Mouse (Mus musculus) limb, embryonic 13.5 days (tissue): Measurements from ENCODE around the gene Ifitm3. TPM values are rescaled to one million over a fixed set of nuclear protein-coding genes. Genes with fewer than 3 reads are reported as not detected.

Experiments used
- ATAC-seq: fragments of 200-750 bp; cut with Nextera tagmentation; 2 replicates; pipeline ENCODE4 v1.8.0; 2017; ENCODE audit warnings: low read depth, moderate number of reproducible peaks, moderate TSS enrichment; ENCODE audit not compliant: low FRiP score
- H3K27ac ChIP-seq: fragments of 300-500 bp; sonication (generic); 2 replicates; pipeline ENCODE4 v1.5.1; 2015; ENCODE audit warnings: inconsistent platforms, mild to moderate bottlenecking, moderate library complexity
- H3K27me3 ChIP-seq: fragments of 300-500 bp; sonication (generic); 2 replicates; pipeline ENCODE4 v1.6.1; 2015; ENCODE audit warnings: mild to moderate bottlenecking, inconsistent platforms
- H3K36me3 ChIP-seq: fragments of 300-500 bp; sonication (generic); 2 replicates; pipeline ENCODE4 v1.6.1; 2015; ENCODE audit warnings: inconsistent platforms, mild to moderate bottlenecking, moderate library complexity
- H3K4me1 ChIP-seq: fragments of 300-500 bp; sonication (generic); 2 replicates; pipeline ENCODE4 v1.6.1; 2015; ENCODE audit warnings: inconsistent platforms
- H3K4me2 ChIP-seq: fragments of 300-500 bp; sonication (generic); replicated peaks from 2 replicates; pipeline ENCODE4 v1.6.1; 2015; ENCODE audit warnings: inconsistent platforms, mild to moderate bottlenecking, moderate library complexity
- H3K4me3 ChIP-seq: fragments of 300-500 bp; sonication (generic); 2 replicates; pipeline ENCODE4 v1.5.1; 2015; ENCODE audit warnings: moderate library complexity, mild to moderate bottlenecking, inconsistent platforms
- H3K9ac ChIP-seq: fragments of 300-500 bp; sonication (generic); 2 replicates; pipeline ENCODE4 v1.6.1; 2015; ENCODE audit warnings: mild to moderate bottlenecking, inconsistent platforms
- H3K9me3 ChIP-seq: fragments of 300-500 bp; sonication (generic); 2 replicates; pipeline ENCODE4 v1.6.1; 2016; ENCODE audit warnings: inconsistent platforms
- WGBS: fragments of 180-500 bp; shearing (Covaris S2); methylation state at CpG from one replicate; pipeline ENCODE4 v1.1.7; 2015; 5-methylcytosine and 5-hydroxymethylcytosine counted together
- polyA plus RNA-seq: library from polyadenylated mRNA; unstranded; fragments of >200 nt; fragmentation: Nextera tagmentation; extraction: Ambion mirVana; gene quantifications from 2 replicates; pipeline ENCODE4 v1.2.1, GENCODE M21; 2015

Gene Ifitm3
- polyA plus RNA-seq, 1 experiment from 2014 or later, result 121 TPM

DNA sequence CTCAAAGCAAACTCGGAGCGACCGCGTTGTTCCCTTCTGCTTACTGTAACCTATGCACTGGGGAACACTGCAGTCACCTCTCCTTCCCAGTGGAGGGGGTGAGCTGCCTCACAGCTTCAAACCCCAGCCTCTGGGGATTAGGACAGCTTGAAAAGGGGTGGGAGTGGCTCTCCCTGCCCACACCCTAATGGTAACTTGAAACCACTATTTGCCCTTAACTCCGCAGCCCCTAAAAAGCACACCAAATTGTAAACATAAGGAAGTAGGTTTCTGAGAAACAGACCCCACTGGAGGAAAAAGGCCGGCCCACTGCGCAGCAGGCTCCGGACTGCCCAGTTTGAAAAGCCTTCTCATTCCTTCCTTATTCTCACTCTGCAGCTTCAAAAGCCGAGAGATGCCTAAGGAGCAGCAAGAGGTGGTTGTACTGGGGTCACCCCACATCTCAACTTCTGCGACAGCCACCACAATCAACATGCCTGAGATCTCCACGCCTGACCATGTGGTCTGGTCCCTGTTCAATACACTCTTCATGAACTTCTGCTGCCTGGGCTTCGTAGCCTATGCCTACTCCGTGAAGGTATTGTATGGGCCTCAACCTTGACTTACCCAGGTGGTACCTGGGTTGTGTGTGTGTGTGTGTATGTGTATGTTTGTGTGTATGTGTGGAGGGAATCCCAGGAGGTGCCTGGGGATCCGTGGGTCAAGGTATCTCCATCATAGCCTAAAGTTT is 42.5 kb downstream of the Ifitm3 start:
- no peaks in the 10 kb centered on the region for H3K36me3 ChIP-seq
- no peaks in the 10 kb centered on the region for H3K9me3 ChIP-seq
- H3K4me3 ChIP-seq, result peak overlapping the region; percentile 1; the same call in 1 of the 2 replicates
- H3K27me3 ChIP-seq, result no peaks in the 10 kb centered on the region
- H3K4me1 ChIP-seq, result peaks cover 25% of the 10 kb centered on the region
- peak overlapping the region; percentile 42 for H3K4me2 ChIP-seq
- peak; percentile 14; the same call in 1 of the 2 replicates for ATAC-seq
- H3K9ac ChIP-seq, result no peak overlapping the region
- peak overlapping the region; percentile 55 for H3K27ac ChIP-seq
- WGBS, result 4% methylated on average over 14 of the region's 14 CpGs

DNA sequence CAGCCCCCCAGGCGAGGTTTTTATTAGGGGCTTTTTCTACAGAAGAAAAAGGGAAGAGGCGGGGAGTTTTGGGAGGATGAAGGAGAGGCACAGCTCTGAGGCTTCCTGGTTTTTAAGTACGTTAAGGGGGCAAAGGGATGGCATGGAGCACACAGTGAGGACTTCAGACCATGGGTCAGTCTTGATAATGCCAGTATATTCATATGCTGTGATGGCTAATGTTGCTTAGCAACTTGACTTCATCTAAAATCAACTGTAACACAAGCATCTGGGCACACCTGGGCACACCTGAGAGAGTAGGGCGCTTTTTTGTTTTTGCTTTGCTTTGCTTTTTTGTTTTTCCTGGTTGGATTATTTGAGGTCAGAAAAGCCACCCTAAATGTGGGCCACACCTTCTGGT is 43.6 kb downstream of the Ifitm3 start, which contains the start of gene Ifitm1:
TSS of gene Ifitm1 (plus strand) at position 301 of the 400 bp plus-strand sequence.
- Histone ChIP-seq H3K4me3 (peak within 1 kb of the TSS; percentile 1; the same call in 1 of the 2 replicates), H3K4me2 (peak within 1 kb of the TSS; percentile 42), H3K9me3 (no peaks in the 10 kb centered on the region), H3K27ac (peak within 1 kb of the TSS; percentile 55), H3K4me1 (peaks cover 24% of the 10 kb centered on the region), H3K9ac (no peak within 1 kb of the TSS), H3K27me3 (no peaks in the 10 kb centered on the region), H3K36me3 (no peaks in the 10 kb centered on the region)
- 78% methylated on average over 4 of the region's 4 CpGs for WGBS
- no peak for ATAC-seq

DNA sequence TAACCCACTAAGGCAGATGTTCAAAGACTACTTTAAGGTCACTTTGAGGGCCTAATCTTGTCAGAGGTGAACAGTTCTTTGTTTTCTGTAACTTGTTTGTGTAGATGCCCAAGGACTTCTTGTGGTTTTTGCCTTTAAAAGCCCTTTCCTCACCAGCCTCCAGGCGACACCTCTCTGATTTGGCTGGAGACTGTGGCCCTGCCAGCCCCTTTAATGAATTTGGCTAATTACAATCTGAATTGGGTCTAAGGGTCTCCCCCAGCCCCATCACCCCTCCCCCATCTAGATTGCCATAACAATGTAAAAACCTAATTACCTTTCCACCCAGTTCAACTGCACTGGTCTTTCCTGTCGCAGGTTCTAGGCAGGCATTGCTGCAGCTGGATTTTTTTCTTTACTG is 47.8 kb downstream of the Ifitm3 start:
- Histone ChIP-seq H3K4me1 (peaks cover 16% of the 10 kb centered on the region), H3K4me3 (no peak overlapping the region), H3K27me3 (no peaks in the 10 kb centered on the region), H3K27ac (no peak overlapping the region), H3K9ac (no peak overlapping the region), H3K36me3 (no peaks in the 10 kb centered on the region), H3K4me2 (no peak overlapping the region), H3K9me3 (no peaks in the 10 kb centered on the region)
- ATAC-seq, result no peak
- WGBS, result 63% methylated on average over 2 of the region's 2 CpGs

DNA sequence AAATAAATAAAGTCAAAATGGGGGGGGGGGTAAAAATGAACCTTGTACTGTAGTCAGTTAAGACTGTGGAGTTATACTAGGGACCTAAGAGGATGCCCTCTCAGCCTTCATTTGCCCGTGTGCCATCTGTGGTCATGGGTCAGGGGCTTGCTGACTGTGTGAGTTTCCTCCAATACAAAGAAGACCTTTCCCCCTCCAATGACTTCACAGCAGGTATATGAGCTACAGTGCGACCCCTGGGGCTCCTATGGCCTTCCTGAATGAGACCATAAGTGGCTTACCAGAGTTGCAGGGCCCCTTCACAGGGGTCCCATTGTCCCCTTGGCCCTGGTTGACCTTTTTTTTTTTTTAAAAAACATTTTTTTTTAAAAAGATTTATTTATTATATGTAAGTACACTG is 49.2 kb downstream of the Ifitm3 start:
- no peaks in the 10 kb centered on the region for H3K9me3 ChIP-seq
- no peaks in the 10 kb centered on the region for H3K27me3 ChIP-seq
- H3K4me2 ChIP-seq, result no peak overlapping the region
- H3K36me3 ChIP-seq, result no peaks in the 10 kb centered on the region
- 81% methylated on average over 2 of the region's 2 CpGs for WGBS
- no peak overlapping the region for H3K4me3 ChIP-seq
- H3K27ac ChIP-seq, result no peak overlapping the region
- no peak overlapping the region for H3K9ac ChIP-seq
- no peak for ATAC-seq
- H3K4me1 ChIP-seq, result peaks cover 18% of the 10 kb centered on the region

DNA sequence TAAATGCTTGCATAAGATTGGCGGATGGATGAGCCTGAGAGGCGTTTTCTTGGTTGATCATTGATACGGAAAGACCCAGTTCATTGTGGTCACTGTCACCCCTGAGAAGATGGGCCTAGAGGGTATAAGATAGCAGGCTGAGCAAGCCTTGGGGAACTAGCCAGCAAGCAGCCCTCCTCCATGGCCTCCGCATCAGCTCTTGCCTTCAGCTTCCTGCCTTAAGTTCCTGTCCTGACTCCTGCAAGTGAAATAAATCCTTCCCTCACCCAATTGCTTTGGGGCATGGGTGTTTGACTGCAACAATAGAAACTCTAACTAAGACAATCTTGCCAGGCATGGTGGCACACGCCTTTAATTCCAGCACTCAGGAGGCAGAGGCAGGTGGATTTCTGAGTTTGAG is 50.5 kb downstream of the Ifitm3 start:
- H3K9ac ChIP-seq, result no peak overlapping the region
- no peak overlapping the region for H3K4me2 ChIP-seq
- no peak for ATAC-seq
- H3K9me3 ChIP-seq, result no peaks in the 10 kb centered on the region
- H3K4me1 ChIP-seq, result peaks cover 24% of the 10 kb centered on the region
- no peak overlapping the region for H3K27ac ChIP-seq
- H3K27me3 ChIP-seq, result no peaks in the 10 kb centered on the region
- no peak overlapping the region for H3K4me3 ChIP-seq
- 80% methylated on average over 5 of the region's 5 CpGs for WGBS
- no peaks in the 10 kb centered on the region for H3K36me3 ChIP-seq

Other genes with a start within 250 kb of the Ifitm3 start
- not detected in 2 replicates for gene Cyp2e1, start 247.0 kb downstream of the Ifitm3 start, polyA plus RNA-seq
- gene Syce1, start 222.9 kb downstream of the Ifitm3 start, polyA plus RNA-seq, result 0.67 and 1.1 TPM in 2 replicates
- gene Zfp941, start 188.6 kb downstream of the Ifitm3 start, polyA plus RNA-seq, result 2.7 and 3.0 TPM in 2 replicates
- 1.0 and 1.4 TPM in 2 replicates for gene Urah, start 175.8 kb downstream of the Ifitm3 start, polyA plus RNA-seq
- not detected in 2 replicates for gene Scgb1c1, start 165.2 kb downstream of the Ifitm3 start, polyA plus RNA-seq
- not detected in 2 replicates for gene Odf3, start 163.0 kb downstream of the Ifitm3 start, polyA plus RNA-seq
- not detected in 2 replicates for gene Gm45785, start 154.4 kb downstream of the Ifitm3 start, polyA plus RNA-seq
- 65.2 and 73.1 TPM in 2 replicates for gene Ric8a, start 153.8 kb downstream of the Ifitm3 start, polyA plus RNA-seq
- gene Bet1l, start 153.2 kb downstream of the Ifitm3 start, polyA plus RNA-seq, result 59.2 and 63.6 TPM in 2 replicates
- 251 and 252 TPM in 2 replicates for gene Psmd13, start 128.8 kb downstream of the Ifitm3 start, polyA plus RNA-seq
- gene Sirt3, start 128.5 kb downstream of the Ifitm3 start, polyA plus RNA-seq, result 29.6 and 30.1 TPM in 2 replicates
- gene Cox8b, start 110.3 kb downstream of the Ifitm3 start, polyA plus RNA-seq, result 9.3 and 10.0 TPM in 2 replicates
- gene Nlrp6, start 89.9 kb downstream of the Ifitm3 start, polyA plus RNA-seq, result 0.05 and 0.06 TPM in 2 replicates
- gene Pgghg, start 69.4 kb downstream of the Ifitm3 start, polyA plus RNA-seq, result 25.9 and 28.0 TPM in 2 replicates
- gene Ifitm5, start 60.5 kb downstream of the Ifitm3 start, polyA plus RNA-seq, result 10.7 and 15.2 TPM in 2 replicates
- gene Gm45717, start 54.8 kb downstream of the Ifitm3 start, polyA plus RNA-seq, result not detected in 2 replicates
- 1,181 and 1,271 TPM in 2 replicates for gene Ifitm2, start 54.8 kb downstream of the Ifitm3 start, polyA plus RNA-seq
- gene Ifitm1, start 43.5 kb downstream of the Ifitm3 start, polyA plus RNA-seq, result 50.2 and 64.6 TPM in 2 replicates
- gene Ifitm6, start 7.2 kb upstream of the Ifitm3 start, polyA plus RNA-seq, result 0.31 TPM in 1 of 2 replicates, not detected in the other
- not detected in 2 replicates for gene Gm17387, start 18.4 kb upstream of the Ifitm3 start, polyA plus RNA-seq
- gene B4galnt4, start 50.3 kb upstream of the Ifitm3 start, polyA plus RNA-seq, result 21.5 and 26.9 TPM in 2 replicates
- gene Pkp3, start 67.4 kb upstream of the Ifitm3 start, polyA plus RNA-seq, result 23.9 and 25.5 TPM in 2 replicates
- 2.7 and 3.1 TPM in 2 replicates for gene Sigirr, start 89.8 kb upstream of the Ifitm3 start, polyA plus RNA-seq
- 1.3 and 2.1 TPM in 2 replicates for gene Ano9, start 107.0 kb upstream of the Ifitm3 start, polyA plus RNA-seq
- gene Ptdss2, start 111.6 kb upstream of the Ifitm3 start, polyA plus RNA-seq, result 85.5 and 89.2 TPM in 2 replicates
- gene Rnh1, start 162.1 kb upstream of the Ifitm3 start, polyA plus RNA-seq, result 112 and 118 TPM in 2 replicates
- 94.5 and 97.5 TPM in 2 replicates for gene Hras, start 183.2 kb upstream of the Ifitm3 start, polyA plus RNA-seq
- 11.4 and 12.9 TPM in 2 replicates for gene Lrrc56, start 183.4 kb upstream of the Ifitm3 start, polyA plus RNA-seq
- 2.6 TPM in 2 replicates for gene Lmntd2, start 203.3 kb upstream of the Ifitm3 start, polyA plus RNA-seq
- gene Rassf7, start 205.1 kb upstream of the Ifitm3 start, polyA plus RNA-seq, result 32.7 and 34.0 TPM in 2 replicates
- gene Phrf1, start 218.0 kb upstream of the Ifitm3 start, polyA plus RNA-seq, result 87.2 and 88.0 TPM in 2 replicates